Mouse (Mus musculus): ENCODE results near the gene Spef1.

The Spef1 gene

DNA sequence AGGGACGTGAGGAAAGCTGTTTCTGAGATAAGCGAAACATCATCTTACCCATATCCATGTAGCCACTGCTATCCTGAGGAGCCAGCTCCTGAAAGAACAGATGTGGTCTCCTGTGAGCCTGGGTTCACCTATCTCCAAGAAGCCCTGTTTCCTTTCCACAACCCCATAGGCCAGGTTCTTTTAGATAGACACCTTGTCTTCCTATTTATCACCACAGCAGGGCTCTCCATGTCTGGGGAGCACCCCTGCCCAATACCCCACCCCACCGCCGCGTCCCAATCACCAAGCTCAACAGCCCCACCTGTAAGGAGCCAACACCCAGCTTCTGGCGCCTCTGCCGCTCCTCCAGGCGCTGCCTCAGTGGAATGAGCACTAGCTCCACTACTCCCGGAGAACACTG, 14.8 kb downstream of the Spef1 start:
- no peak for DNase-seq (ENCODE audit: low spot score)

DNA sequence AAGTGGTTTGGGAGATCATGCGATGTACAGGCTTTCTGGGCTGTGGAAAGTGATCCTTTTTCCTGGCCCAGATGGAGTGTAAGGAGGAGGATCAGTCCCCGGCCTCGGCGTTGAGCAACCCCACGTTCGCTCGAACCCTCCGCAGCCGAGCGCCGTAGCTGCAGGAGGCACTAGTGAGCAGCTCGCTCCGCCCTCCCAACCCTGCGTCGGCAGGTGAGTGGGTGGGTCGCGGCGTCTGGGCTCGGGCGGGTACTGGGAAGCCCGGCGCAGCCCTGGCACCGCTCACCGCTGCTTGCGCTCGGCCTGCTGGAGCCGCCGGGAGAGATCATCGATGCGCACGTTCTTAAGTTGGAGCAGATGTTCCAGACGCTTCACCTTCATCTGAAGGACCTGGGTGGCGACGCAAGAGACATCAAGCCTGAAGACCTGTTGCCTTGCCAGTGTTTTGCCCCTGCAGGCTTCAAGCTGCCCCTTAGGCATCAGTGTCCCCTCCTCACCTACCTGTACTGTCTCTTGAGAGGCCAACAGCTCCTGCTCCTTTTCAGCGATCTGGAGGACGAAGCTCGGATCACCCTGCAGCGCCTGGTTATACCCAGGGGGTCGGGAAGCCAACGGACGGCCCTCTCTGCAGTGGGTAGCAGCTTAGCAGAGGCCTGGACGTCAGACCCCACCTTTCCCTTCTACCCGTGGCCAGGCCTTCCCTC, 15.5 kb downstream of the Spef1 start:
- DNase-seq (ENCODE audit: low spot score) = no peak

DNA sequence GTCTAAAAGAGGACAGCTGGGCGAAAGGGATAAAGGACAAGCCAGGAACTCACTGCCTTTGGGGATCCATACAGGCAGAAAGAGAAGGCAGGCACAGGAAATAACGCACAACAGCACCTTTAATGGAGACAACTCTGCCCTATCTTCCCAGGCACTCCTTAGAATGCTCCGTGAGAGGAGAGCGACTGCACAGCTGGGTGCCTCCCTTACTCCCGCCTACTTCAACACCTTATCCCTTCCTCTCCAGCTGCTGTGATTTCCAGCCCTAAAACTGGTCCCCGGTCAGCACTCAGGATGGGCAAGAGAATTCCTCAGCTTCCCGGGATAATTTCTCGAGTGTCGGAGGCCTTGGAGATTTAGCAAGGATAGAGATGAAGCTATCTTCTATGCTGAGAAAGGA, 16.1 kb downstream of the Spef1 start:
- no peak for DNase-seq (ENCODE audit: low spot score)

DNA sequence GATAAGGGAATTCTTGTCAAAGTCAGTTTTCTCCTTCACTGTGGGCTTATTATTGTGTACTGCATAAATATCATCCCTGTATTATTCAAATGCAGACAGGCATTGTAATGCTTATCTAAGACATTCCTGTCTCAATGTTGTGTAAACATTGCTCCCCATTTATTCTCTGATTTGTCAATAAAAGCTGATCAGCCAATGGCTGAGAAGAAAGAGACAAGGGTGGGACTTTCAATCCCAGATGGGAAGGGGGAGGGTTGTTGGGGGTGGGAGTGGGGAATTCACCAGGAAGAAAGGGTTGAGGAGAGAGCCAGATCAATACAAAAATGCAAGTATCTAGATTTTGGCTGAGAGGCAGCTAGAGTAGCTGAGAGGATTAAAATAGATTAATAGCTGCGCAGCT, 18.2 kb downstream of the Spef1 start:
- DNase-seq (ENCODE audit: low spot score) = no peak

DNA sequence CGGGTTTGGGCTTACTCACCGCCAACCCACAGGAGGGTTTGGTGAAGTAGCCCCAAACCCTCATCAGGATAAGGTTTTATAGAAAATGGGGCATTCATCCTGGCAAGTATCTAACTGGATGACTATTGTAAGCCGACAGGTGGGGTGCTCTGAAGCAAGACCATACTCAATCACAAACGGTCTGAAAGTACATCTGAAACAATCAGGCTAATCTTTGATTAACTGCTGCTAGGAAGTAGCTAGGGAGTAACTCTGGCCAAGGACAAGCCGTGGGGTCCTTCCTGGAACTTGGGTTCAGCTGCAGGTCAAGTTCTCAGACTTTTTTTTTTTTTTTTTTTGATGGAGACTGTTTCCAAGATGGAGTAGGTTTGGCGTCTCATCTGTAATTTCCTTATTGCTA, 19.1 kb downstream of the Spef1 start:
- no peak for DNase-seq (ENCODE audit: low spot score)

DNA sequence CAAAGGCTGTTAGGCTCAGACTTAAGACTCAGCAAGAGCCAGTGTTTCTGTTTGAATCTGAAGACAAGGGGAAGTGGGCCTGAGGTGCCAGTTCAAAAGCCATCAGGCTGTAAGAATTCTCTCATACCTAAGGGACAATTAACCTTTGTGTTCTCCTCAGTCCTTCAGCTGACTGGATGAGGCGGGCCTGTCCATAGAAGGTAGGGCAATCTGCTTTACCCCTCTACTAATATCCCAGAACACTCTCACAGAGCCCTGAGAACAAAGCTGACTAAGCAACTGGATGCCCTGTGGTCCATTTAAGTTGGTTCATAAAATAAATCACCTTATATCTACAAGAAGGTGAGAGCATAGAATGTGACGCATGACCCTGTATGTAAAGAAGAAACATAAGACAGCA, 20.9 kb downstream of the Spef1 start:
- DNase-seq (ENCODE audit: low spot score) = no peak

DNA sequence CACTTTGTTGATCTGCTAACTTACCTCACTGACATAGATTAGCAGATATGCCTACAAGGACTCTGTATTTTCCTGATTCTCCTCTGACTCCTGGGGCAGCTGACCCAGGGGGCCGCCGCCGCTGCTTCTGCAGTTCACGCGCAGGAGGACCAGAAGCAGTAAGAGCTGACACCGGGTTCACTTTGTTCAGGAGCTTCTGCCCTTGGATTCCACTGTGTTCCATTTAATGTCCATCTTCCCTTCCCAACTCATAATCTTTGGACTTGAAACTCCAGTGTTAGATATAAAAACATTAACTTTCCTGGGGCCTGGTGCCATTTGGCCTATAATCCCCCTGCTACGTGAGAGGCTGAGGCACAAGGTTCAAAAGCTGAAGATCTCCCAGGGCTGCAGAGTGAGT, 23.2 kb downstream of the Spef1 start:
- no peak for DNase-seq (ENCODE audit: low spot score)

DNA sequence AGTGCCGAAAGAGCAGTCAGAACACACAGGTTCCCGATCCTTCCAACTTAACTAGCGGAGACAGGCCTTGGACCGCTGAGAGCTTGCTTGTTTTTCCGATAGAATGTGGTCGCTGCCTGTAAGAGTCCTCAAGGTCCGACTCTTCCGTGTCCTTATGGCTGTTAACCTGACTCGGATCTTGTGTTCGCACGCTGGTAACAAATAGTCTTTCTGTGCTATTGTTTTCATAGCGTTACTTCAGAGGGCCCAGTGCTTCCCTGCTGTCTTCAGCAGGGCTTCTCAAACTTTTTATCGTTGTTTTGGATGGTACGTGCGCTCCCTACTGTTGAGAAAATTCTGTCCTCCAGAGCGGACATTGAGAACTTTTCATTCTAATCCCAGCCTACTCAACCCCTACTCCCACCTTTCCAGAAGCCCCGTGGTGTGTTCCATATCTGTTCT, 26.4 kb downstream of the Spef1 start:
- peak; percentile 71 for DNase-seq (ENCODE audit: low spot score)

DNA sequence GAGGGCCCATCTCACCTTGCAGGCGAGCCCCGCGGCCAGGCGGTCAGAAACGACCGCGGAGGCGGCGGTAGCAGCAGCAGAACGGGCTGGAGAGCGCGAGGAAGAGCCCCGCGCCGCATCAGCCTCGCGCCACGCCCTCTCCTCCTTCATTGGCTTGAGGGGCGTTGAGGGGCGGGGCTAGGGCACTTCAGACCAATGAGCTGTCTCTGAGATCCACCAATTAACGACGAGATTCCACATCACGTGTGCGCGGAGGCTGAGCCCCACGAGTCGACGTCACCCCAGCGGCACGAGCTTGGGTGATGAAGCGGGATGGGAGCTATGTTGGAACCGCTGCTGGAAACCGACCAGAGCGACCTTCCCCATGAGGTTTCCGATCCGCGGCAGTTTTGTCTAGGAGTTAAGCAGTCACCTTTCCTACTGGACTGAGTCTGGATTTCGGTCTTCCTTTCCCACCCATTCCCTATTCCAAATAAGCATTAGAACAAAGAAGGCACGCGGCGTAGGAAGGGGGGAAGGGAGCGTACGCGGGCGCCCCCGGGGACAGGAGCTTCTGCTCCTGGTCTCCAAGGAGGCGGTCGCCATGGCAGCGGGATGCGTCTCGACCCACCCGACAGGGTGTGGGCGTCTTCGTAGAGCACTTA, 27.0 kb downstream of the Spef1 start, which contains the start of gene 1700037H04Rik:
1700037H04Rik (minus strand) TSS at position 144 of the 644 bp plus-strand sequence.
- DNase-seq (ENCODE audit: low spot score) = peak; percentile 99

DNA sequence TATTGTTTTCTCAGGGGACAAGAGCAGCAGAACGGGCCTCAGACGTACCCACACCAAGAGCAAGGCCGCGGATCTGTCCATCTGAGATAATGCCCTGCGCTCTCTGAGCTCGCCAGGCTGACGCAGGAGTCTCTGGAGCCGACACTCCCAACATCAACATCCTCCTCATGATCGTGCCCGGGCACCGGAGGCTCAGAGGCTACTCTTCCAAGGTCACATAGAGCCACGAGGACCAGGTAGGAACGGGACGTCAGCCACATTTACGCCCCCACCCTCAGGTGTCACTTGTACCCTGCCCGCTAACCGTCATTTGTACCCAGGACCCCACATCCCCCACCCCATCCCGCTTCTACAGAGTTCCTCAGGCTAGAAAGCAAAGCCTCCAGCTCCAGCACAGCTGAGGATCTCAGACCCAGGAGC, 27.6 kb downstream of the Spef1 start:
- peak; percentile 56 for DNase-seq (ENCODE audit: low spot score)

DNA sequence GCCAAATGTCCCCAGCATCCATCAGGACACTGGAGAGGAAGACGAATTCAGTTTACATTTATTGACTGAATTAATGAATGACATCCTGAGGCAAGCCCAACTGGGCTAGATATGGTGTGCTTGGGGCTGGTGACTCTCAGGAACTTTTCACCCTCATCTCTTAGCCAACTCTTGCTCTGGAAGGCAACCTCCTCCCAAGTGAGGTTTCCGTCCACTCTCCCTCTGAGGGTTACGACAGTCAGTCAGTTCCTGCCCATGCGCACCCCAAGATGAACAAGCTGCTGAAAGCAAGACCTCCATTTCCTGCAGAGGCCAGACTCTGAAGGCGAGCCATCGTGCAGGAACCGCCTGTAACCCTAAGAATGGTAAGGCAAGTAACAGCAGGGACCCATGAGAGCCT, 30.1 kb downstream of the Spef1 start:
- no peak for DNase-seq (ENCODE audit: low spot score)

DNA sequence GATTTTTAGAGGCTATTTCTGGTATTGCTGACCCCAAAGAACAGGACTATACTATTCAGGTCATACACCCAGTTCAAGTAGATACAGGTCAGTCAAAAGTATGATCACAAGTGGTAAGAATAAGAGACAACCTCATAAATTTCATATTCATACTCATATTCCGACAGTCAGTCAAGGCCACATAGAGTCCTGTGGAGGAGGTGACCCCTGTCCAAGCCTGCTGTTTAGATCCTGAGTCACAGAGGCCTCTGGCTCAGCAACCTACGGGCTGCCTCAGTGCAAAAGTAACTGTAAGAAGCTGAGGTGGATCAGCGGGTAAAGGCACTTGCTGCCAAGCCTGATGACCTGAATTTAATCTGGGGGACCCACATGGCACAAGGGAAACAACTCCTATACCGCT, 33.0 kb downstream of the Spef1 start:
- DNase-seq (ENCODE audit: low spot score) = no peak

DNA sequence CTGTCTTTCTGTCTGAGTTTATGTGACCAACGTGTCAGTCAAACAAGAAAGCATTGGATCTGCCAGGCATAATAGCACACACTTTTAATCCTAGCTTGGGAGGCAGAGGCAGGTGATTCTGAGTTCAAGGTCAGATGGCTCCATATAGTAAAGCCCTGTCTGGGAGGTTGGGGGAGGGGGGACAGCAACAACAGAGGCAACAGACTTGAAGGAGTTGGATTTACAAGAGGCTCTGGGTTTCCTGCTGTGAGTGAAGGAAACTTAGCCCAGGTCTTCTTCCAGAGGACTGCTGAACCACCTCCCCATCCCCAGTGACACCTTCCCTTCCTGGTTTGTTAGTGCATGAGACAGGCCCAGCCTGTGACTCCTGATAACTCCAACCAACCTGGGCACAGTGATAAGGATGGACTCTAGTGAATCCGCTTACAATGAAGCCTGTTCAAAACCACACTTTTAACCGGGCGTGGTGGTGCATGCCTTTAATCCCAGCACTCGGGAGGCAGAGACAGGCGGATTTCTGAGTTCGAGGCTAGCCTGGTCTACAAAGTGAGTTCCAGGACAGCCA, 34.8 kb downstream of the Spef1 start:
- DNase-seq (ENCODE audit: low spot score) = no peak

DNA sequence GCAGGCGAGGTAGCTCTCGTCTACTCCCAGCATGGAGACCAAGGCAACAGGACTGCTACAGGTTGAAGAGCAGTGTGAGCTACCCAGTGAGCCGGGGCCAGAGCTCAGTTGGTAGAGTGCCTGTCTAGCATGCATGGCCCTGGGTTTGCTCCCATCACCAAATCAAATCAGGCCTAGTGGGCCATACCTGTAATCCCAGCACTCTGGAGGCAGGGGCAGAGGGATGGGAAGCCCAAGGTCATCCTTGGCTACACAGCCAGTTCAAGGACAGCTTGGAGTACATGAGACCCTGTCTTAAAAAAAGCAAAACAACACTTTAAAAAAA, 37.9 kb downstream of the Spef1 start:
- DNase-seq (ENCODE audit: low spot score) = no peak

DNA sequence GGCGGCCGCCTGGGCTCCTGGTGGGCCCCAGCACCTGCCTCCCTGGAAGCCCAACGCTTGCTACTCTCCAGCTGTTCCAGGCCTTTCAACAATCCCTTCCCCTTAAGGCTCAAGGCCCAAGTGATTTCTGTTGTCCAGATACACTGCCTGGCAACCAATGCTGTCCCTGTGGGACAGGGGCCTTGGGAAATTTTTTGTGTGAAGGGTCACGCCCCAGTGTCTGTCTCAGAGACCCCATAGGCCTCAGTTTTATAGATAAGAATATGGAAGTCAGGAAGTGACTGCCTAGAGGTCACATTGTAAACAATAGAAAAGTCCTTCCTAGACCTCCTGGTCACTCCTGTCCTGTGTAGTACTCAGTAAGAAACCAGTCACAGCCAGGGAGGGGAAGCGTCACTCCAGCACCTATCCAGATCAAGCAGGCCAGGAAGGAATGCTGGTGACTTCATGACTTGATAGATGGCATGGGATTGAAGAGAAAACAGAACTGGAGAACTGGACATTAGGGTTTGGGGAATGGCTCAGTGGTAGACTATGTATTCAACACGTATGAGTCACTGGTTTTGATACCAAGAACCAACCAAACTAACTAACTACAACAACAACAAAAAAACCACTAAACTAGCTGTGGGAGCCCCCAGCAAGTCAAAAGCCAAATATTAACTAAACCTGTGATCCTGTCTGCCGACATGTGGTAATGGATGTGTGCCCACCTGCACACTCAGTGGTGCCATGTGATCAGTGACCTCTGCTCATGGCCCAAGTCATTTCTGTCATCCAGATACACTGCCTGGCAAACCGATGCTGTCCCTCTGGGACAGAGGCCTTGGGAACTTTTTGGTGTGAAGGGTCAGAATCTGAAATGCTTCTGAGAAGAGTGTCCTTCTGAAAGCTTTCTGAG, 38.5 kb downstream of the Spef1 start:
- DNase-seq (ENCODE audit: low spot score) = no peak

DNA sequence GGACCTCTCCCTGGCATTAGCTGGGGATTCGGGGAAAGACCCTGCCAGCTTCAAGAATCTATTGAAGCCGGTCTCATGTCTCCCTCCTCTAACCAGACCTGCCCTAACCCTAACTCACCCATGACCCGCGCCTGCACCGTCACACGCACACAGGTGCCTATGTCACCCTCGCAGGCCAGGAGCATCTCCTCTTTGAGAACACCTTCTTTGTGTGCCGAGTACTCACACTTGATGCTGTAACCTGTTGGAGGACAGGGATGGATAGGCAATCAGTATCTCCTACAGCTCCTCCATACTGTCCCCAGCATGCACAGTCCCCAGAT, 40.1 kb downstream of the Spef1 start:
- DNase-seq (ENCODE audit: low spot score) = no peak

DNA sequence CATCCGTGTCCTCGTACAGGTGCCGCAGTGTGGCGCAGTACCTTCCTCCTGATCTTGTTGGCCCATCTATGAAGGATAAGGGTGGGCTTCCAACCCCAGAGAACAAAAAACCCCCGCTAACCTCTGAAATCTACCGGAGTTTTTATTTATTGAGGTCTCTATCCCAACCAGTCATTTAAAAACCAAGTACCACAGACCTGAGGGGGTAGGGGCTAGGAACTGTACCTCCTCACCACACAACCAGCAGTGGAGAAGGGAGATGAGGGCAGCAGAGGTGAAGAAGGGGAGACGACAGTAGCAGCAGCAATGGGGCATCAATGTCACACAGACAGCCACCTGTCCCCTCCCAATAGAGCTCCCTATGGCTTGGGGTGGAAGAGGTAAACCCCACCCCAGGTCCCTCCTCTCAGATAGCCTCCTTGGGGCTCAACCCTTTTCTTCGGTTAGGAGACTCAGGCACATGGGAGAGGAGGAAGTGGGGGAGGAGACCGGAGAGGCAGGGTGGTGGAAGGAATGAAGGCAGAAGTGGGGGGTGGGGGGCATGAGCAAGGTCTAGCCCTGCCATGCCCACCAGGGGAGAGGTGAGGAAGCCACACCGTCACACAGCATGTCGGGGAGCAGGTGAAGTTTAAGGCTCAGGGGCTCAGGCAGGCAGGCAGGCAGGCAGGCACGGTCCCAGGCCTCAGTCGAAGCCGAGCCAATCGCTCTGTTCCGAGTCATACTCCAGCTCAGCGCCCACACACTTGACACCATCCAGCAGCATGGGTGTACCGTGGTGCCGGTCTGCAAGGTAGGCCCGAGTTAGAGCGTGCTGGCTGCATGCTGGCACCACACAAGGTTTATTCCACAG, 40.7 kb downstream of the Spef1 start:
- DNase-seq (ENCODE audit: low spot score) = no peak

DNA sequence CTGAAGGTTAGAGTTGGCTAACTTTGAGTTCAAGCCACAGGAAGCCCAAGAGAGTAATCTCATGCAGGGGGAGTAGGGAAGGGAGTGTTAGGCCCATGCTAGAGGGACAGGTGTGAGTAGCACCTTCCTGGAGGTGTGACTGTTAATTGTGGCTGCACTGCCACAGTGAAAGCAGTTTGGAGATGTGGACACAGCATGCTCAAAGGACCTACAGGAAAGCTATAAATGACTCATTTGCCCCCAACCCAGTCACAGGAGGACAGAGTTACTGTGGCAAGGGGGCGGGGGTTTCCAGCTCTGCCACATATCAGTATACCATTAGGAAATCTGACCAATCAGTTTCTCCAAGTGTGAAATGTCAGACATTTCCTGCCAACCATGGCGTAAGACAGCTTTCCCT, 41.5 kb downstream of the Spef1 start:
- DNase-seq (ENCODE audit: low spot score) = no peak

DNA sequence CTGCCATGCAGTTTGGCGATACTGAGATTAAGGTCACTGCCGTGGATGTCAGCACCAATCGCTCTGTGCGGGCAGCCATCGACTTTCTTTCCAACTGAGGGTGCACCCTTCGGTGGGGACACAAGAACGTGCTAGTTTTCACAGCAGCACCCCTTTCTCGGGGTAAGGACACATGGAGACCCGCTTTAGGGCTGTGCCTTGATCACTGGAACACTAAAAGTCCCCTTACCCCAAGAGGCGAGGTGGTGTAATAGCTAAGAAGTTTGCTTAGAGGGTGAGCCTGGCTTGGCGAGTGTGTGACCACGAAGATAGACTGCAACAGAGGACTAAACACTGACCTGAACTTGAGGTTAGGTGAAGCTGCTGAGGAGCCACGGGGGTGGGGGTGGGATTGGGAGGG, 42.0 kb downstream of the Spef1 start:
- DNase-seq (ENCODE audit: low spot score) = no peak

DNA sequence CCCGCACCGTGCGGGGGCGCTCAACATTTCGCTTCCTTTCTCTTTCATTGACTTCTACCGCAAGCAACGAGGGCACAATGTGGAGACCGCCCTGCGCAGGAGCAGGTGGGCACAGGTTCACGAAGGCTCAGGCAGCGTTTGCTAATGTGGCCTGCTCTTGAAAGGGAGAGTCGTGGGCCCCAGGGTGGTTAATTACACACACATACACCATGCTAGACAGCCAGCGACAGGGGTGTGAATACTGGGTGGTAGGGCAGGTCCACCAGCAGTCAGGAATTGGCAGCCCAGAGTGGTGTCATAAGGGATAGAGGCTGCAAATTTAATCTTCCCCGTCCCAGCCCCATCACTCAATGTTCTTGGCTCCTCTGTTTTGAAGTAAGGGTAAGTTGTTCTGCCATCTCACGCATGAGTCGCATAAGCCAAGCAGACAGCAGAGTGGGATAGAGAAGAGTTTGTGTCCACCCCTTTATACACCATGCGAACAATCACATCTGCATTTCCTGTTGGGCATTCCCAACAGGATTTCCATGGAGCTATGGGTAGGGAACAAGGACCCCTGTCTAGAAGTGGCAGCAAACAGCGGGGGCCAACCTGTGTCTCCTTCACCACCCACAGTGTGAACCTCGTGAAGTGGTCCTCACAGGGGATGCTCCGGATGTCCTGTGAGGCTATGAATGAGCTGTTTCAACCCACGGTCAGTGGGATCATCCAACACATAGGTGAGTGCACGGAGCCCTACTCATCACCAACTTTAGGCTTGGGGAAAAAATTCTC, 43.9 kb downstream of the Spef1 start:
- DNase-seq (ENCODE audit: low spot score) = no peak

DNA sequence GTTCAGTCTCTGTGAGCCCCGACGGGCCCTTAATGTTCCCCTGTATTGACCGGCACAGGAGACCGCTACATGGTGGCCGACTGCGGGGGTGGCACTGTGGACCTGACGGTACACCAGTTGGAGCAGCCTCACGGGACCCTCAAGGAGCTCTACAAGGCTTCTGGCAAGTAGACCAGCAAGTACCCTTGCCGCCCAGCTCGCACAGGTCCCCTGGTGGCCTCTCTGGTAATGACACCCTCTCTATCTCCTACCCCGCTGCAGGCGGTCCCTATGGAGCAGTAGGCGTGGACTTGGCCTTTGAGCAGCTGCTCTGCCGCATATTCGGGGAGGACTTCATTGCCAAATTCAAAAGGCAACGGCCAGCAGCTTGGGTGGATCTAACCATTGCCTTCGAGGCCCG, 44.5 kb downstream of the Spef1 start:
- peak; percentile 79 for DNase-seq (ENCODE audit: low spot score)
